Mouse (Mus musculus): ENCODE results near the gene Spsb2. TPM values are rescaled to one million over a fixed set of nuclear protein-coding genes. Genes with fewer than 3 reads are reported as not detected.

The Spsb2 gene
- polyA plus RNA-seq (2017; shearing (Covaris generic)): 1.8 TPM

GRCm38 (mm10) chr6:124808358-124809012, at the start of gene Spsb2:
TSS of gene Spsb2 (plus strand) at chr6:124808661.

GRCm38 (mm10) chr6:124769101-124769765, 39.2 kb upstream of the Spsb2 start, which contains the start of gene Eno2:
TSS of gene Eno2 (minus strand) at chr6:124769673.

GRCm38 (mm10) chr6:124779222-124779983, 29.1 kb upstream of the Spsb2 start, which contains the start of gene Lrrc23:
TSS of gene Lrrc23 (minus strand) at chr6:124779727.

GRCm38 (mm10) chr6:124813933-124814332, 5.5 kb downstream of the Spsb2 start, which contains the start of gene Tpi1:
TSS of gene Tpi1 (minus strand) at chr6:124814296.

GRCm38 (mm10) chr6:124828868-124829798, 20.7 kb downstream of the Spsb2 start, which contains the start of the genes Usp5 and Cdca3:
TSS of gene Usp5 (minus strand) at chr6:124829484.
TSS of gene Cdca3 (plus strand) at chr6:124829547.

GRCm38 (mm10) chr6:124840241-124841167, 32.0 kb downstream of the Spsb2 start, which contains the start of gene Gnb3:
TSS of gene Gnb3 (minus strand) at chr6:124840275.

GRCm38 (mm10) chr6:124856916-124857839, 48.7 kb downstream of the Spsb2 start, which contains the start of gene P3h3:
TSS of gene P3h3 (minus strand) at chr6:124857752.

Other genes with a start within 250 kb of the Spsb2 start
- gene C1rb, start 238.4 kb upstream of the Spsb2 start, polyA plus RNA-seq (2017; shearing (Covaris generic)): not detected
- gene C1s2, start 172.6 kb upstream of the Spsb2 start, polyA plus RNA-seq (2017; shearing (Covaris generic)): not detected
- gene Lpcat3, start 145.6 kb upstream of the Spsb2 start, polyA plus RNA-seq (2017; shearing (Covaris generic)): 24.7 TPM
- 304 TPM for gene Emg1, start 96.5 kb upstream of the Spsb2 start, polyA plus RNA-seq (2017; shearing (Covaris generic))
- gene Phb2, start 96.3 kb upstream of the Spsb2 start, polyA plus RNA-seq (2017; shearing (Covaris generic)): 134 TPM
- gene Ptpn6, start 69.9 kb upstream of the Spsb2 start, polyA plus RNA-seq (2017; shearing (Covaris generic)): 292 TPM
- gene Grcc10, start 67.3 kb upstream of the Spsb2 start, polyA plus RNA-seq (2017; shearing (Covaris generic)): 328 TPM
- not detected for gene Gm45234, start 52.6 kb upstream of the Spsb2 start, polyA plus RNA-seq (2017; shearing (Covaris generic))
- gene Atn1, start 52.1 kb upstream of the Spsb2 start, polyA plus RNA-seq (2017; shearing (Covaris generic)): 15.0 TPM
- 2.6 TPM for gene Eno2, start 39.0 kb upstream of the Spsb2 start, polyA plus RNA-seq (2017; shearing (Covaris generic))
- 6.4 TPM for gene Lrrc23, start 28.9 kb upstream of the Spsb2 start, polyA plus RNA-seq (2017; shearing (Covaris generic))
- gene Tpi1, start 5.6 kb downstream of the Spsb2 start, polyA plus RNA-seq (2017; shearing (Covaris generic)): 98.4 TPM
- 69.2 TPM for gene Usp5, start 20.8 kb downstream of the Spsb2 start, polyA plus RNA-seq (2017; shearing (Covaris generic))
- gene Cdca3, start 20.9 kb downstream of the Spsb2 start, polyA plus RNA-seq (2017; shearing (Covaris generic)): 3.2 TPM
- gene Gnb3, start 31.6 kb downstream of the Spsb2 start, polyA plus RNA-seq (2017; shearing (Covaris generic)): not detected
- gene P3h3, start 49.1 kb downstream of the Spsb2 start, polyA plus RNA-seq (2017; shearing (Covaris generic)): not detected
- gene Gpr162, start 55.3 kb downstream of the Spsb2 start, polyA plus RNA-seq (2017; shearing (Covaris generic)): not detected
- gene Cd4, start 79.6 kb downstream of the Spsb2 start, polyA plus RNA-seq (2017; shearing (Covaris generic)): 584 TPM
- gene Lag3, start 103.0 kb downstream of the Spsb2 start, polyA plus RNA-seq (2017; shearing (Covaris generic)): not detected
- gene Ptms, start 111.4 kb downstream of the Spsb2 start, polyA plus RNA-seq (2017; shearing (Covaris generic)): 4.5 TPM
- 126 TPM for gene Mlf2, start 122.7 kb downstream of the Spsb2 start, polyA plus RNA-seq (2017; shearing (Covaris generic))
- 38.9 TPM for gene Cops7a, start 156.9 kb downstream of the Spsb2 start, polyA plus RNA-seq (2017; shearing (Covaris generic))
- not detected for gene Pianp, start 188.0 kb downstream of the Spsb2 start, polyA plus RNA-seq (2017; shearing (Covaris generic))
- gene Zfp384, start 200.5 kb downstream of the Spsb2 start, polyA plus RNA-seq (2017; shearing (Covaris generic)): 55.9 TPM
- 49.3 TPM for gene Ing4, start 231.1 kb downstream of the Spsb2 start, polyA plus RNA-seq (2017; shearing (Covaris generic))
- gene Acrbp, start 241.0 kb downstream of the Spsb2 start, polyA plus RNA-seq (2017; shearing (Covaris generic)): 7.8 TPM

Measured in effector memory CD4-positive, alpha-beta T cell, adult 7 months (primary cell).